Mouse (Mus musculus) monocyte, adult 2 months (primary cell): Measurements from ENCODE around the gene Ggn.
"Not testable (repeated sequence)": the region's sequence is repeated elsewhere in the genome, so short reads cannot be mapped to it uniquely, and the experiment has no call there.

Experiments
- DNase-seq, 2 experiments: peaks; one replicate each; pipeline ENCODE4 v3.0.0; 2022; ENCODE audit warnings: low spot score in 2 of 2, low read depth in 1 of 2

Gene Ggn

GRCm38 (mm10) chr7:29170066-29170754 is at the start of gene Ggn, which contains the start of gene Spred3:
Ggn (plus strand) TSS chr7:29170210.
Spred3 (minus strand) TSS chr7:29170411.
- peak in 1 of 2 experiments; percentile 47 for DNase-seq

GRCm38 (mm10) chr7:29122821-29123220 is 47.2 kb upstream of the Ggn start:
- no peak for DNase-seq

- DNase-seq, result no peak
These were observed 46.3 kb upstream of the Ggn start for GRCm38 (mm10) chr7:29123531-29124358.

DNA sequence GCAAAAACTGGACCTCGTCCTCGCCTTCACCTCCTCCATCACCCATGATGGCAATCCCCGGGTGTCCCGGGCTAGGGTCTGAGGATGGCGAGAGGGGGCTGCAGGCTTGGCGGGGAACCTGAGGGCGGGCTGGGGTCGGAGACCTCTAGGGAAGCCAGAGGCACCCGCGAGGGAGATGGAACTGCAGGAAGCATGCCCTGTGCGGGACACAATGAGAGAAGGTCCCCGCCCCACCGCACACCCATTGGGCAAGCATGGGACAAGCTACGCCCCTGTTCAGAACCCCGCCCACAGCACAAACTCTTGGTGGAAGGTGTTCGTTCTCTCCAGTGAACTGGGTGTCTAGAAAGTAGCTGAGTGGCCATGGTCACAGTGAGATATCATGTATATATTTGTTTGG is 45.0 kb upstream of the Ggn start, which contains the start of gene Ryr1:
Gene Ryr1, minus strand, starts transcription at position 210 of the 400 bp plus-strand sequence.
- DNase-seq, result peak; percentile 19 to 22

DNA sequence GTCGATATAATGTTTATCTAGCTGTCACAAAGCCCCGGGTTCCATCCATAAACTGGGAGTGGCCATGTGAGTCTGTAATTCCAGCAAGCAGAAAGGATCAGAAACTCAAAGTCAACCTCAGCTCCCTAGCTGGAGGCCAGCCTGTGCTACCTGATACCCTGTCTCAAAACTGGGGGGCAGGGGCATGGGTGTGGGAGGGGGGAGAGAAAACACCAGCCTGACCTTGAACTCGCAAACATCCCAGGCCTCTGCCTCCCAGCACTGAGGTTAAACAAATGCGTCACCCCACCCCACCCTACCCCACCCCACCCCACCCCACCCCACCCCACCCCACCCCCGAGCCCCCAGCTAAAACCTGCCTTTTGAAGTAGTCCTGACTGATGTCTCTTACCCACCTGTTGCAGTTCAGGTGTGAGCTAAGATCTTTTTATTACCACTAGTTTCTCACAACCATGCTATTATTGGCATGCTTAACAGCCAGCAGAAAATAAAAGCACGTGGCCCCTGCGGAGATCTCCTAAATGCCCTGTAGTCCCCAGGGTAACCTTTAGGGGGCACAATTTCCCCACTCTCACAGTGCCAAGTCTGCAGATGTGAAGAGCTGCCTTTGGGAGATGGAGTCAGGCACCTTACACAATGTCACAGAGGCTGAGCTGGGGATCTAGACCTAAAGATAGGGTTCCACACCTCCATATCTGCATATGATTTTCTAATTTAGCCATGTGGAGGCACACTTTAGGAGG is 43.7 kb upstream of the Ggn start:
- DNase-seq, result peak; percentile 59 to 73

- DNase-seq, result no peak
These were observed 41.3 kb upstream of the Ggn start for GRCm38 (mm10) chr7:29128725-29129124.

GRCm38 (mm10) chr7:29134230-29134629 is 35.8 kb upstream of the Ggn start:
- no peak for DNase-seq

DNA sequence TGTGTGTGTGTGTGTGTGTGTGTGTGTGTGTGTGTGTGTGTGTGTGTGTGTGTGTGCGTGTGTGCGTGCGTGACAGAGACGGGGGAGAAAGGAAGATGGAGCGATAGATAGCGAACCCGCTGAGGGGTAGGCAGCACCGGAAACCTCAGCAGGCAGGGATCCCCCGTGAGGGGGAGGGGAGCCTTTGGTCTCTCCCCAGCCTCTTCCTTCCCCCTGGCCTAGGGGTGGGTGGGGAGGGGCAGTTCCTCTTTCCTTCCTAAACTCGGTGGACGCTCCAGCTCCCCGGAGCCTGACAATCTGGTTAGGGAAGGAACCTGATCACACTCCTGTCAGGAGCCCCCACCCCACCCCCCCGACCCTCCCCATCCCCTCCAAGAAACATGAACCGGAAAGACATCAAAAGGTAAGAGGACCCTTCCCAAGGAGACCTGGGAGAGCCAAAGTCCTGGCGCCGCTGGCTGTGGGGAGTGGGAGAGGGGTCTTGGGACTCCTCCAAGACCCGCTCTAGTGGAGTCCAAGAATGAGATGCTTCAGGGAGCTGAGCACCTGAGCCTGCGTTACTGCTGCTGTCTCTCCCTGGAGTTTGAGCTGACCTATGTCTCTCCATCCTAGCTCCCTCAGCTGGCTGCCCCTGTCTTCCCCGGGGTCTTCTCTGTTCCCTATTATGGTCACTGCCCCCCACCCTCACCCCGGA is 35.2 kb upstream of the Ggn start, which contains the start of gene Rasgrp4:
Gene Rasgrp4, plus strand, starts transcription at position 159 of the 694 bp plus-strand sequence.
- DNase-seq, result peak in 1 of 2 experiments; percentile 13

- no peak for DNase-seq
These were observed 32.6 kb upstream of the Ggn start for GRCm38 (mm10) chr7:29137429-29137828.

- not testable (repeated sequence) for DNase-seq
These were observed 30.8 kb upstream of the Ggn start for GRCm38 (mm10) chr7:29139237-29139636.

- no peak for DNase-seq
These were observed 28.6 kb upstream of the Ggn start for GRCm38 (mm10) chr7:29141416-29141815.

DNA sequence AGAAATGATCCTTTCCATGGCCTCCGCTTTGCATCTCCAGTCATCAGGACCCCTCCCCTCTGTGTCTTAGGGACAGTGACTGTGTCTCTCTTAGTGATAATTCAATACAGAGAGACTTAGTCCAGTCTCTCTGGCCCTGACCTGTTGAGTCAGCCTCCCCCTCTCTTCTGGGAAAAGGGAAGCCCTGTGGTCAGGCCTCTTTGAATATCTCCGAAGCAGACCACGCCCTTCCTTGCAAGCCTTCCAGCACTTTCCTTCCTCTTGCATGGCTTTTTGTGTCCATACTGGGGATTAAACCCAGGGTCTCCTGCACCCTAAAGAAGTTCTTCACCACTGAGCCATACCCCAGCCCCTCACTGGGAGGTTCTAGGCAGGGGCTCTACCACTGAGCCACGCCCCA is 26.0 kb upstream of the Ggn start:
- peak; percentile 16 to 39 for DNase-seq

GRCm38 (mm10) chr7:29146625-29147367 is 23.2 kb upstream of the Ggn start:
- no peak for DNase-seq

- no peak for DNase-seq
These were observed 21.2 kb upstream of the Ggn start for GRCm38 (mm10) chr7:29148771-29149170.

GRCm38 (mm10) chr7:29151486-29151885 is 18.5 kb upstream of the Ggn start:
- DNase-seq, result no peak

- no peak for DNase-seq
These were observed 15.8 kb upstream of the Ggn start for GRCm38 (mm10) chr7:29154018-29154720.

- peak in 1 of 2 experiments; percentile 75 for DNase-seq
These were observed 14.7 kb upstream of the Ggn start for GRCm38 (mm10) chr7:29155196-29155837.

DNA sequence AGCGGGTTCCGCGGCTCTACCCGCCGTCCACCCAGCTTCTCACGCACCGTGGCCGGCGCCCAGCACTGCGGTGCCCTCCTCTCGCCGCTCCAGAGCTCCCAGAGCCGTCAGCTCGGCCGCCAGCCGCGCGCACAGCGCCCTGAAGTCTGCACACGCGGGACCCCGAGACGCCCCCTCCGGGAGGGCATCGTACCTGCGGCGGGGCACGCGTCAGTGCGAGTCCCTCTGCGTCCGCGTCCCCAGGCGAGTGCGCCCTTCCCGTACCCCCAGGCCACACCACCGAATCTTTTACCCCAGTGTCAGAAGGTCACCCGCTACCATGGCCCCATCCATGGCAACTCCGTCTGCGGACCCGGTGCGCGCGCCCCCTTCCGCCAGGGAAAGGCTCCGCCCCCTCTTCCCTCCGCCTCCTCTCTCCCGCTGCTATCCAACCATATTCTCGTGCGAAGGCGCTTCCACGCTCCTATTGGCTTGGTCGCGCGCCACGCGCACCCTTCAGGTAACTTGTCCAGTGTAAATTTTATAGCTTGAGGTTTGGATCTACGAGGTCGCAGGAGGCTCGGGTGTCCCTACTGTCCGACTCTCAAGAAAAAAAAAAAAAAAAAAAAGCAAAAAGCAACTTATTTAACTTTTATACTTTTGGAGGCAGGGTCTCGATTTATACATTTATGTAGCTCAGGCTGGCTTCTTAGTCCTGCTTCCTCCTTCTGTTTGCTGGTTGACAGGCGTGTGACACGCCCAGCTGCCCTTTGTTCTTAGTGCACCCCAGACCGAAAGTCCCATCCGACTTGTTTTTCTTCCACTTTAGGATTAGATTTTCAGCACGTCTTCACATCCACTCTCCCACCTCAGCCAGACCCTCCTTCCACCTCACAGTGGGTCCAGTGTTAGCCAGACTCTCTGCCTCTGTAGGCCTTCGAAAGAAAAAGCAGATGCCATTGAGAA is 13.9 kb upstream of the Ggn start, which contains the start of gene Fam98c:
Gene Fam98c, minus strand, starts transcription at position 397 of the 945 bp plus-strand sequence.
- peak in 1 of 2 experiments; percentile 62 for DNase-seq
